Mouse (Mus musculus) stomach, embryonic 16.5 days (tissue): ENCODE measurements around the gene Ly6f. TPM values are rescaled to one million over a fixed set of nuclear protein-coding genes. Genes with fewer than 3 reads are reported as not detected.
"Not testable (repeated sequence)": the region's sequence is repeated elsewhere in the genome, so short reads cannot be mapped to it uniquely, and the experiment has no call there.

Experiments used
- ATAC-seq: fragments of 200-750 bp; cut with Nextera tagmentation; 2 replicates; pipeline ENCODE4 v1.8.0; 2017; ENCODE audit warnings: moderate number of reproducible peaks, moderate TSS enrichment; ENCODE audit not compliant: insufficient read depth, low FRiP score
- H3K27ac ChIP-seq: fragments of 300-500 bp; sonication (generic); 2 replicates; pipeline ENCODE4 v1.5.1; 2014; ENCODE audit warnings: low read length
- H3K27me3 ChIP-seq: fragments of 300-500 bp; sonication (generic); 2 replicates; pipeline ENCODE4 v1.6.1; 2014; ENCODE audit warnings: low read length, control low read depth, mixed read lengths; ENCODE audit not compliant: control insufficient read depth, insufficient read depth
- H3K36me3 ChIP-seq: fragments of 300-500 bp; sonication (generic); 2 replicates; pipeline ENCODE4 v1.6.1; 2014; ENCODE audit warnings: low read length; ENCODE audit not compliant: control insufficient read depth, insufficient read depth
- H3K4me1 ChIP-seq: fragments of 300-500 bp; sonication (generic); 2 replicates; pipeline ENCODE4 v1.6.1; 2014; ENCODE audit warnings: low read length, control low read depth, mixed read lengths; ENCODE audit not compliant: control insufficient read depth, insufficient read depth
- H3K4me2 ChIP-seq: fragments of 300-500 bp; sonication (generic); 2 replicates; pipeline ENCODE4 v1.6.1; 2014; ENCODE audit warnings: low read depth, low read length, mixed read lengths
- H3K4me3 ChIP-seq: fragments of 300-500 bp; sonication (generic); replicated peaks from 2 replicates; pipeline ENCODE4 v1.5.1; 2014; ENCODE audit warnings: mild to moderate bottlenecking, low read length
- H3K9ac ChIP-seq: fragments of 300-500 bp; sonication (generic); 2 replicates; pipeline ENCODE4 v1.6.1; 2014; ENCODE audit warnings: low read length
- H3K9me3 ChIP-seq: fragments of 300-500 bp; sonication (generic); replicated peaks from 2 replicates; pipeline ENCODE4 v1.6.1; 2016; ENCODE audit warnings: low read length, control low read depth; ENCODE audit not compliant: control insufficient read depth
- WGBS: fragments of 180-500 bp; shearing (Covaris S2); extraction: QIAGEN DNeasy Blood & Tissue Kit; methylation state at CpG from one replicate; pipeline ENCODE4 v1.1.7; 2014; 5-methylcytosine and 5-hydroxymethylcytosine counted together
- polyA plus RNA-seq: library from polyadenylated mRNA; unstranded; fragments of >200 nt; fragmentation: Nextera tagmentation; extraction: Ambion mirVana; gene quantifications from 2 replicates; pipeline ENCODE4 v1.2.1, GENCODE M21; 2015

Gene Ly6f
- polyA plus RNA-seq, 1 experiment from 2014 or later, result not detected

DNA sequence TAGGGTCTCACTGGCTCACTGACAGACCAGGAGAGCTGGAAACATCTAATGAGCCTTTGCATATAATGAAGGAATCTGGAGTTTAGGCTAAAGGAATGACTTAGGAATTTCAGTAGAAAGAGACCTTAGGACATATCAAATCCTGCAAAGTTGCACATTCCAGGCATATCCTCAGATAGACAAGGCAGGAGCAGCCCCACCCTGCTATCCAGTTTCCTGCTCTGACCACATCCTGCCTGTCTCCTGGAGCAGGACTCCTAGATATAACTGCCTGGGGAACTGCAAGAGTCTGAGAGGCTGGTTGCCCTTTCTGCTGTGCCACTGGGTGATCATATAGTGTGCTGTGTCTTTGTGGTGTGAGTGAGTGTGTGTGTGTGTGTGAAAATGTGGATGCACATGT, 1.9 kb downstream of the Ly6f start:
- H3K4me3 ChIP-seq, result no peak overlapping the region
- no peaks in the 10 kb centered on the region for H3K27me3 ChIP-seq
- H3K9ac ChIP-seq, result no peak overlapping the region
- ATAC-seq, result no peak
- no peak overlapping the region for H3K27ac ChIP-seq
- no peak overlapping the region for H3K4me2 ChIP-seq
- H3K4me1 ChIP-seq, result no peaks in the 10 kb centered on the region
- H3K36me3 ChIP-seq, result no peaks in the 10 kb centered on the region
- no peaks in the 10 kb centered on the region for H3K9me3 ChIP-seq

- H3K9me3 ChIP-seq, result no peaks in the 10 kb centered on the region
- H3K4me2 ChIP-seq, result no peak overlapping the region
- no peaks in the 10 kb centered on the region for H3K36me3 ChIP-seq
- no peaks in the 10 kb centered on the region for H3K27me3 ChIP-seq
- WGBS, result 74% methylated on average over 3 of the region's 3 CpGs
- H3K9ac ChIP-seq, result no peak overlapping the region
- H3K4me1 ChIP-seq, result no peaks in the 10 kb centered on the region
- no peak overlapping the region for H3K4me3 ChIP-seq
- no peak overlapping the region for H3K27ac ChIP-seq
- ATAC-seq, result no peak
Observed at GRCm38 (mm10) chr15:75270691-75271362, 2.6 kb downstream of the Ly6f start.

DNA sequence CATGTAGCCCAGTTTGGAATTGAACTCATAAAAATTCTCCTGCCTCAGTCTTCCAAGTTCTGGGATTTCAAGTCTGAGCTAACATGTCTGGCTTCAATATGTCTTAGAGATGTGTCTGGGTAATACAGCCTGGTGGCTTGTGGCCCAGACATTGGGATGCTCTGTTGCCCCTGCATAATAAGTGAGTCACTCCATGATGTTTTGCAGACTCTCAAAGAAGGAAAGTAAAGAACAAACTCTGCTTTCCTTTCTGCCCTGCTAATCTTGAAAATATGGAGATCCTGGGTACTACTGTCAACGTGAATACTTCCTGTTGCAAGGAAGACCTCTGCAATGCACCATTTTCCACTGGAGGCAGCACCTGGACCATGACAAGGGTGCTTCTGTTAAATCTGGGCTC, 3.2 kb downstream of the Ly6f start:
- Histone ChIP-seq H3K9ac (no peak overlapping the region), H3K27ac (no peak overlapping the region), H3K4me3 (no peak overlapping the region), H3K9me3 (no peaks in the 10 kb centered on the region), H3K27me3 (no peaks in the 10 kb centered on the region), H3K4me2 (no peak overlapping the region), H3K36me3 (no peaks in the 10 kb centered on the region), H3K4me1 (no peaks in the 10 kb centered on the region)
- ATAC-seq, result no peak
- 82% methylated on average over 1 of the region's 1 CpGs for WGBS

DNA sequence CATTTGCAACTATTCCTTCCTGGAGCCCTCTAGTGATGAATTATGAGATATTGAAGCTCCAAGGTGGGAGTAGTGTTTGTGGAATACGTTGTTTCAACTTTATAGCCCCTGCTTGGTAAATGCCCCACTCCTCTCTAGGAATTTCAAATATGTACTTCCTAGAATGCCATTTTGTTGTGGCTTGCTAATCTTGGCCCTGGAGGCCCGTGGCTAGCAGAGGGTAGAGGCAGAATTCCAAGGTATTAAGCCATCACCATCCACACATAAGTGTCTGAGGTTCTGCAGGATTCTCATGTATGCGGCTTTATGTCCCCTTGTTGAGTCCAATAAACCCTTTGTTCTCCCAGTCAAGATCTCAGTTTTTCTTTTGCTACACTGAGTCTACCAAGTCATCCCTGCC, 3.7 kb downstream of the Ly6f start:
- Histone ChIP-seq H3K9ac (no peak overlapping the region), H3K27me3 (no peaks in the 10 kb centered on the region), H3K36me3 (no peaks in the 10 kb centered on the region), H3K4me1 (no peaks in the 10 kb centered on the region), H3K27ac (no peak overlapping the region), H3K9me3 (no peaks in the 10 kb centered on the region), H3K4me3 (no peak overlapping the region), H3K4me2 (no peak overlapping the region)
- no peak for ATAC-seq
- WGBS, result 60% methylated on average over 3 of the region's 3 CpGs

- not testable (repeated sequence) for H3K4me3 ChIP-seq, H3K4me1 ChIP-seq, H3K9me3 ChIP-seq, H3K36me3 ChIP-seq, H3K27ac ChIP-seq, H3K9ac ChIP-seq, ATAC-seq, H3K4me2 ChIP-seq, H3K27me3 ChIP-seq
- 76% methylated on average over 5 of the region's 5 CpGs for WGBS
Observed at GRCm38 (mm10) chr15:75281991-75282390, 13.8 kb downstream of the Ly6f start.

DNA sequence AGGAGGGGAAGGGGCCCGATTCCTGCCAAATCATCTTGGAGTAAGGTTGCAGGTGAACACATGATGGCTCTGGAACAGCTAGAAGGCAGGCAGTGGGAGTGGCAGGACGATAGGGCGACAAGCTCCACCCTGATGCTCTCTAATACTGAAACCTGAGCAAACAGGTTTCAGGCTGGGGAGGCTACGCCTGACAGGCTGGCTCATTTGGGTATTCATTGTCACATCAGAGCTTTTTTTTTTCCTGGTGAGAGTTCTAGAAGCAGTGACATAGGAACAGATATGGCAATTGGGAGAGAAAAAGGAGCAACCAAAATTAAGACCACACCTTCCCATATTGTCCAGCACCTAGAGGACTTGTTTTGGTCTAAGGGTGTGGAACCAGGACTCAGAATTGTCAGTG, 18.3 kb downstream of the Ly6f start:
- not testable (repeated sequence) for H3K9ac ChIP-seq, H3K9me3 ChIP-seq, H3K4me2 ChIP-seq, H3K27me3 ChIP-seq, H3K4me1 ChIP-seq, ATAC-seq, H3K4me3 ChIP-seq, H3K27ac ChIP-seq, H3K36me3 ChIP-seq
- WGBS, result 82% methylated on average over 4 of the region's 4 CpGs

DNA sequence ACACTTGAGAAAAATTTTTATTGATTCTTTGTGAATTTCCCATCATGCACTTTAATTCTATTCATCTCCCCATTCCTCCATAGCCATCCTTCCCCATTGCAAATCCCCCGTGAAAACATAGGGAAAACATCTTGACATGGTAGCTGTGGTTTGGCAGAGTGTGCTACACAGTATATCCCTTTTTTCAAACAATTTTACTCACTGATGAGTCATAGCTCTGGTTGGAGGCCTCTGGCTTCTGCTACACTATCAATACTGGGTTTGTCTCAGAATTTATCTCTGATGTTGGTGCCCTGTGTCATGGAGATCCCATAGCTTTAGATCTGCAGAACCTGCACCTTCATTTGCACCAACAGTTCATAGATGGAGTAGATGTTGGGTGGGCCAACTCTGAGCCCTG, 24.2 kb downstream of the Ly6f start:
- H3K4me1 ChIP-seq, result no peaks in the 10 kb centered on the region
- no peak overlapping the region for H3K4me2 ChIP-seq
- H3K4me3 ChIP-seq, result no peak overlapping the region
- H3K36me3 ChIP-seq, result no peaks in the 10 kb centered on the region
- no peaks in the 10 kb centered on the region for H3K27me3 ChIP-seq
- no peak overlapping the region for H3K9ac ChIP-seq
- H3K9me3 ChIP-seq, result no peaks in the 10 kb centered on the region
- H3K27ac ChIP-seq, result no peak overlapping the region
- WGBS, result 81% methylated on average over 1 of the region's 1 CpGs
- no peak for ATAC-seq

DNA sequence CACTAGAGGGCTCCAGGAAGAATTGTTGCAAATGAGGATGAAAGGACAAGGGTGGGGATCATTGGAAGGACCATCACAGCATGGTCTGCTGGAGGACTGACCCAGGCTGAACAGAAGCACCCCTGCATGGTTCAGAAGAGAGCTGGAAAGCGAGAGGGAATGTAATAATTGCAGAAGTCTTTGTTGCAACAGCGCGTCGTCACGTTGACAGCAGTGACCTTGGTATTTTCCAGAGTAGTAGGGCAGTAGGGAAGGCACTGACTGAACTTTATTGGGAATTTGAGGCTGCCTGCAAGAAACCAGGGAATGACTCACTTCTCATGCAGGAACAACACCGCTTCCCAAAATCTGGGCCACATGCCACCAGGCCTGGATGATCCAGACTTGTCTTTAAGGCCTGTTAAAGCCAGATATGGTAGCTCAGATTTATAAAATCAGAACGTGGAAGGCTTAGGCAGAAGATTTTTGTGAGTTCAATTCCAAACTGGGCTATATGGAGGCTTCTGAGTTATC, 25.7 kb downstream of the Ly6f start:
- H3K27me3 ChIP-seq, result no peaks in the 10 kb centered on the region
- no peaks in the 10 kb centered on the region for H3K4me1 ChIP-seq
- WGBS, result 80% methylated on average over 7 of the region's 7 CpGs
- H3K4me3 ChIP-seq, result no peak overlapping the region
- no peaks in the 10 kb centered on the region for H3K9me3 ChIP-seq
- no peak for ATAC-seq
- no peaks in the 10 kb centered on the region for H3K36me3 ChIP-seq
- H3K9ac ChIP-seq, result no peak overlapping the region
- H3K27ac ChIP-seq, result no peak overlapping the region
- H3K4me2 ChIP-seq, result no peak overlapping the region

- no peak overlapping the region for H3K4me2 ChIP-seq
- H3K4me3 ChIP-seq, result no peak overlapping the region
- H3K27ac ChIP-seq, result no peak overlapping the region
- ATAC-seq, result no peak
- H3K9me3 ChIP-seq, result 0 out of 2 replicates have a peak, but pooled peaks cover 7% of the 10 kb centered on the region
- no peaks in the 10 kb centered on the region for H3K36me3 ChIP-seq
- no peak overlapping the region for H3K9ac ChIP-seq
- H3K27me3 ChIP-seq, result no peaks in the 10 kb centered on the region
- WGBS, result 38% methylated on average over 1 of the region's 1 CpGs
- no peaks in the 10 kb centered on the region for H3K4me1 ChIP-seq
Observed at GRCm38 (mm10) chr15:75306101-75306500, 37.9 kb downstream of the Ly6f start.
